Mouse (Mus musculus): ENCODE measurements around the gene Flot1.

DNA sequence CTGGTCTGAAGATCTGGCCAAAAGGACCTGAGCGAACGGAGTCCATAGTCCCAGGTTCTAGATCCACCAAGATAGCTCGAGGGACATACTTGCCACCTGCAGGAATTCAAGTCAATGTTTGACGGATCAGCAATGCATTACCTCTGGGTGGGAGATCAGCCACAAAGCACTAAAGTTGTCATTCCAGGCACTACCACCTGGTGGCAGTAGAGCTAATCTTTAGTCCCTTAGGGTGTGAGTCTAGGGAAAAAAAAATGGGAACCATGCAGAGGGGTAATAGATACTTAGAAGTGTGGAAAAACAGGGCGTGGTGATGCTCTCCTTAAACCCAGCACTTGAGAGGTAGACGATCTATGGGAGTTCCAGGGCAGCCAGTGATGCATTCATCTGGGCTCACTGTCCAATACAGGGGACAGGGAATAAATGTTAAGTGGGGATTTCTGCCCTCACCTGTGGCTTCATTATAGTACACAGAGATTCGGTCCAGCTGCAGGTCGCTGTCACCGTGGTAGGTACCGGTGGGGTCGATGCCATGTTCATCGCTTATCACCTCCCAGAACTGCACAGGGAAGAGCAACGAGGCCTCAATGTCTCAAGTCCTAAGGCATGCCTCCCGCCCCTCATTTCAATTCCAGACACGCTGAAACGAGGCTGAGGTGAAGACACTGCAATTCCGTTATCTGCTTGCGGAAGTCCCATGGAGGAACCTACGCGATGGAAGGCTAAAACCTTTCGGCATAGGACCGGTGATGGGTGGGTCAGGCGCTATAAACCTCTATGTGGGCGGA lies 13.3 kb downstream of the Flot1 start:
- TF ChIP-seq CTCF (IDR thresholded peaks at IDR 0.05 in 2 of 3, conservative IDR thresholded peaks at IDR 0.05 in 1 of 3; ENCODE audit: control insufficient read depth in 1 of 3, insufficient read depth in 1 of 3, low read depth in 2 of 3, low read length in 3 of 3, poor library complexity in 1 of 3, severe bottlenecking in 1 of 3) (peak in 2 of 3 experiments; percentile 28 to 91; a peak in 4 of 6 replicates), E2F4 (IDR thresholded peaks at IDR 0.05; ENCODE audit: borderline replicate concordance, low read depth, low read length) (no peak), EP300 (IDR thresholded peaks at IDR 0.05; ENCODE audit: low read depth in 1 of 2, low read length in 2 of 2) (no peak), POLR2A (IDR thresholded peaks at IDR 0.05; ENCODE audit: control insufficient read depth in 1 of 2, insufficient read depth in 1 of 2, low read depth in 1 of 2, low read length in 2 of 2, poor library complexity in 1 of 2) (peak; percentile 2 to 21; a peak in 1 of 4 replicates), TCF12 (IDR thresholded peaks at IDR 0.05; ENCODE audit: low read depth, low read length) (no peak), TAL1 (IDR thresholded peaks at IDR 0.05; ENCODE audit: low read length) (no peak), ZKSCAN1 (IDR thresholded peaks at IDR 0.05; ENCODE audit: low read depth, low read length) (no peak), MAFK (IDR thresholded peaks at IDR 0.05; ENCODE audit: borderline replicate concordance, low read depth, low read length) (no peak), SIN3A (IDR thresholded peaks at IDR 0.05; ENCODE audit: low read length) (no peak), NELFE (IDR thresholded peaks at IDR 0.05; ENCODE audit: low read depth, low read length) (no peak), RCOR1 (IDR thresholded peaks at IDR 0.05; ENCODE audit: low read depth, low read length) (no peak), POLR2AphosphoS5 (IDR thresholded peaks at IDR 0.05; ENCODE audit: borderline replicate concordance, low read depth, low read length) (0 out of 2 replicates have a peak, but pooled peaks have one; percentile 79)
